Mouse (Mus musculus) ovary, postnatal 14 days (tissue): ENCODE measurements at regions not wholly inside any gene's neighbourhood (a gene's known extent, or its start where the extent isn't known, plus 50 kb on each side); places are given as distances from the start of the nearest gene placed in this dataset.

Experiments used
- DNase-seq: peaks from one replicate; pipeline ENCODE4 v3.0.0; 2022; ENCODE audit warnings: low spot score

- DNase-seq: peak; percentile 1
Observed at GRCm38 (mm10) chr15:45453797-45454196, 5319.6 kb downstream of the 9330182O14Rik start.

- no peak for DNase-seq
Observed at GRCm38 (mm10) chr15:45470425-45470824, 5336.3 kb downstream of the 9330182O14Rik start.

- DNase-seq: no peak
Observed at GRCm38 (mm10) chr15:45473191-45473590, 5339.0 kb downstream of the 9330182O14Rik start.

GRCm38 (mm10) chr15:45510271-45510670 lies 5376.1 kb downstream of the 9330182O14Rik start:
- no peak for DNase-seq
